Mouse (Mus musculus): ENCODE measurements at regions not wholly inside any gene's neighbourhood (a gene's known extent, or its start where the extent isn't known, plus 50 kb on each side); places are given as distances from the start of the nearest gene placed in this dataset.

DNA sequence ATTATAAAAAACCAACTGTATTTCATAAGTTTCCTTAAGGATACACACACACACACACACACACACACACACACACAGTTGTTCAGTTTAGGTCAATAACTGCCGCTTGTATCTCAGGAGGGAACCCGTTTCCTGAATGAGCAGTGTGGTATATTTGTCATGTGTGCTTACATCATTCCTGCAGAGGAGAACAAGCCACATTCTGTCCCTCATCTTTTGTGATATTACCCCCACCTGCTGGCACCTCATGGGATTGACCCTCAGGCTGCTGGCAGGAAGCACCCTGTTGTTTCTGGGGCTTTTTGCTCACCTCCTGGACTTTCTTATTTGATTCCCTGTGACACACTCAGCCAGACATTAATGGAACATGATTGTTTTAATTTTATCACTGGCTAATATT, 66.4 kb upstream of the Htr1a start:
- peak; percentile 10 to 16 for DNase-seq (ENCODE audit: low read depth in 1 of 2, low spot score in 2 of 2)

DNA sequence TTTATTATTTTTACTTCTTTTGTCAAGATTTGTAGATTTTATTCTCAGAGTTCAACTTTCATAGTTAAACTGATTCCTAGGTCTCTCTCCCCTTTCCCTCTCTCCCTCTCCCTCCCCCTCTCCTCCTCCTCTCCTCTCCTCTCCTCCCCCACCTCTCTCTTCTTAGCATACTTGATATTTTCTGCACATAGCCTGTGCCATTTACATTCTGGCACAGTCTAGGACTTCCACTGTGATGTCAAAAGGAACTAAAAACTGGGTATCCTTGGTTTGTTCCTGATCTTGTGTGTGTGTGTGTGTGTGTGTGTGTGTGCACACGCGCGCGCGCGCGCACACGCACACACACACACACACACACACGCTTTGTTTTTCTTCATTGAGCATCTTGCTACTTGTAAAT, 64.9 kb upstream of the Htr1a start:
- DNase-seq (ENCODE audit: low read depth in 1 of 2, low spot score in 2 of 2) = no peak

DNA sequence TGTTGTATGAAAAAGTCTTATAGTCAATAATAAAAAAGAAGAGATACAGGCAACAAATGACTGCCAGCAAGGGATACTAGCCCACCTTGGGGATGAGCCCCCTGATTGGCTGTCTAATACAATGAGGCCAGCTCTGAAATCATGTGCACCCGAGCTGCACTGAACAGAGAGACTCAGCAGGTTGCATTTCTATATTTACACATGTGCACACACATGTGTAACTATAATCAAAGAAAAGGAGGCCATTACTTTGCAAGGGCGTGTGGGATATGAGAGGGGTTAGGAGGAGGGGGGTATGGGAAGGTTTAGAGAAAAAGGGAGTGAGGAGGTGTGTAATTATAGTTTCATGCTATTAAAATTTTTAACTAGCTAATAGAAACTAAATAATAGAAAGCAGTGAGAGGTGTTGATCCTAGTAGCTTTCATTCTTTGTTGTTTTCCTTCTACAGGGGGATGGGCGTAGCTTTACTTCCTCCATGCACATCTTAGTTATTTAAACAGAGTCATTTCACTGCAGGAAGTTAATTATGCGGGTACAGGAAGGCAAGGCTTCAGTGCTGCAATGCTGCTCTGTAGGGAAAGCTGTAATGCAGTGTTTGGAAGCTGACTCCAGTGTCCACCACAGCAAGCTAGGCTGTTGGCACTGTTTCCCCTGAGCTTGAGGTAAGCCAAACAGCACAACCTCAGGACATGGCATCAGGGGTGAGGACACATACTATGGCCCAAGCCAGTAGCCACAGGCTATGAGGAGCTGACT, 56.2 kb upstream of the Htr1a start:
- no peak for DNase-seq (ENCODE audit: low read depth in 1 of 2, low spot score in 2 of 2)

All from monocyte, adult 2 months (primary cell).